Mouse (Mus musculus) ES-Bruce4 (cell line): ENCODE results near the gene Coasy. TPM values are rescaled to one million over a fixed set of nuclear protein-coding genes. Genes with fewer than 3 reads are reported as not detected.

Source experiments
- H3K27ac ChIP-seq: 2 replicates; pipeline ENCODE4 v1.5.1; 2012; ENCODE audit warnings: low read length, inconsistent platforms; ENCODE audit not compliant: insufficient read depth
- H3K27me3 ChIP-seq: 2 replicates; pipeline ENCODE4 v1.6.1; 2012; ENCODE audit warnings: mild to moderate bottlenecking, low read length, inconsistent platforms; ENCODE audit not compliant: control insufficient read depth, poor library complexity, insufficient read depth, severe bottlenecking
- H3K36me3 ChIP-seq: 2 replicates; pipeline ENCODE4 v1.6.1; 2012; ENCODE audit warnings: inconsistent platforms, mild to moderate bottlenecking, low read length, moderate library complexity; ENCODE audit not compliant: control insufficient read depth, poor library complexity, insufficient read depth, severe bottlenecking
- H3K4me1 ChIP-seq: one replicate; pipeline ENCODE4 v1.8.1; 2011; ENCODE audit warnings: low read length; ENCODE audit not compliant: control insufficient read depth, insufficient read depth
- H3K4me3 ChIP-seq: 2 replicates; pipeline ENCODE4 v1.5.1; 2011; ENCODE audit warnings: low read depth, mild to moderate bottlenecking, low read length
- H3K9ac ChIP-seq: 2 replicates; pipeline ENCODE4 v1.6.1; 2012; ENCODE audit warnings: low read depth, mild to moderate bottlenecking, inconsistent platforms; ENCODE audit not compliant: poor library complexity, severe bottlenecking
- H3K9me3 ChIP-seq: replicated peaks from 2 replicates; pipeline ENCODE4 v1.6.1; 2012; ENCODE audit warnings: mild to moderate bottlenecking, low read length, inconsistent platforms; ENCODE audit not compliant: control insufficient read depth, poor library complexity, insufficient read depth, severe bottlenecking
- CTCF ChIP-seq: IDR thresholded peaks from one replicate; pipeline ENCODE4 v1.8.1; 2011; ENCODE audit warnings: low read depth, low read length
- EP300 ChIP-seq: IDR thresholded peaks from 2 replicates; pipeline ENCODE4 v1.6.1; 2011; ENCODE audit warnings: low read depth, low read length; ENCODE audit not compliant: insufficient read depth
- POLR2A ChIP-seq: IDR thresholded peaks from one replicate; pipeline ENCODE4 v1.8.1; 2011; ENCODE audit warnings: low read length; ENCODE audit not compliant: insufficient read depth
- polyA plus RNA-seq: library from polyadenylated mRNA; stranded (reverse); fragments of >200 nt; gene quantifications from 2 replicates; pipeline ENCODE4 v1.2.4, GENCODE M21; 2011; ENCODE audit warnings: low read depth; ENCODE audit not compliant: missing spikeins, insufficient read depth, insufficient read length

Gene Coasy
- polyA plus RNA-seq, 1 experiment = 21.7 TPM

DNA sequence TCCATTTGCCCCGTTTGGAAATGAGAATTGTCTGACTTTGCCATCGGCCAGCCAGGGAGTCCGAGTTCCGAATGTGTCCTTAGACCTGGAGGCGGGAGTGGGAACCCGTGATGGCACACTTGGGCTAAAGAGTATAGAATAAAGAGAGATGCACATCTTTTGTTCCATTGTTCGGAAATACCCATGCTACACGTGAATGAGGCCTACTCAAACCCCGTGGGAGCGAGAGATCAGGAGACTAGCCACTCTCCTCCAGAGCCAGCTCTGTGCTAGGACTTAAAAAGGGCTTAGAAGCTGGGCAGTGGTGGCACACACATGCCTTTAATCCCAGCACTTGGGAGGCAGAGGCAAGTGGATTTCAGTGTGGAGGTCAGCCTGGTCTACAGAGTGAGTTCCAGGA, 22.9 kb upstream of the Coasy start:
- no peak for TF ChIP-seq POLR2A
- no peak for TF ChIP-seq EP300
- TF ChIP-seq CTCF = no peak
- Histone ChIP-seq H3K9ac (no peak overlapping the region), H3K4me1 (peaks cover 4% of the 10 kb centered on the region), H3K9me3 (no peaks in the 10 kb centered on the region), H3K36me3 (no peaks in the 10 kb centered on the region), H3K27ac (no peak overlapping the region), H3K27me3 (no peaks in the 10 kb centered on the region), H3K4me3 (no peak overlapping the region)

DNA sequence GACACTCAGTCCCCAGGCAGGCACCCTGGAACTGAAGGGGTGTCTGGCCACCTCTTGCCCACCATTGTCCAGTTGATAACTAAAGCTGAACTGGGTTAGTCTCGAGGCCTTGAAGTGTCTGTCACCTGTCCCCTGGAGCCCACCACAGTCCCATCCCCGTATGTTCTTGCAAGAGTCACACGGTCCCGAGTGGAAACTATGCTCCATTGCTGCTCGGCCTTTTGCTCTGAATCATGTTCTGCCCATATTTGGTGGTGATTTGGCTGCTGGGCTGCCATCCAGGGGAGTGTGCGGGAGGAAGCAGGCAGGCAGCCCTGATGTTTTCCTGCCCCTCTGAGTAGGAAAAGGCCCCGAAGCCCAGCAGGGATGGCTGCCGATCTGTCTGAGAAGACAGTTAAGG, 22.2 kb upstream of the Coasy start:
- H3K4me3 ChIP-seq = no peak overlapping the region
- no peak overlapping the region for H3K9ac ChIP-seq
- no peak overlapping the region for H3K27ac ChIP-seq
- H3K36me3 ChIP-seq = no peaks in the 10 kb centered on the region
- peaks cover 4% of the 10 kb centered on the region for H3K4me1 ChIP-seq
- H3K27me3 ChIP-seq = no peaks in the 10 kb centered on the region
- no peak for TF ChIP-seq CTCF
- no peak for TF ChIP-seq EP300
- no peak for TF ChIP-seq POLR2A
- H3K9me3 ChIP-seq = no peaks in the 10 kb centered on the region

DNA sequence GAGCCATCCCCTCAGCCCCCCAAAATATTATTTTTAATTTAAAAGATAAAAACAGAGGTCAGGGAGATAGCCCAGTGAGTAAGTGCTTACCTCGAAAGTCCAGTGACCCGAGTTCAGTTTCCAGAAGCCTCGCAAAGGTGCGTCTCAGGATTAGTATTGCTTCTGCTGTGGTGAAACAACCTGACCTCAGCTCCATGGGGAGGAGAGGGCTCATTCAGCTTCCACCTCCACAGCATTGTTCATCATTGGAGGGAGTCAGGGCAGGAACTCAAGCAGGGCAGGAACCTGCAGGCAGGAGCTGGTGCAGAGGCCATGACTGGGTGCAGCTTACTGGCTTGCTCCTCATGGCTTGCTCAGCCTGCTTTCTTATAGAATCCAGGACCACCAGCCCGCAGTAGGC, 21.3 kb upstream of the Coasy start:
- no peaks in the 10 kb centered on the region for H3K36me3 ChIP-seq
- H3K4me1 ChIP-seq = peaks cover 4% of the 10 kb centered on the region
- no peak overlapping the region for H3K9ac ChIP-seq
- TF ChIP-seq CTCF = no peak
- TF ChIP-seq POLR2A = no peak
- TF ChIP-seq EP300 = no peak
- no peak overlapping the region for H3K4me3 ChIP-seq
- no peaks in the 10 kb centered on the region for H3K9me3 ChIP-seq
- no peak overlapping the region for H3K27ac ChIP-seq
- no peaks in the 10 kb centered on the region for H3K27me3 ChIP-seq

DNA sequence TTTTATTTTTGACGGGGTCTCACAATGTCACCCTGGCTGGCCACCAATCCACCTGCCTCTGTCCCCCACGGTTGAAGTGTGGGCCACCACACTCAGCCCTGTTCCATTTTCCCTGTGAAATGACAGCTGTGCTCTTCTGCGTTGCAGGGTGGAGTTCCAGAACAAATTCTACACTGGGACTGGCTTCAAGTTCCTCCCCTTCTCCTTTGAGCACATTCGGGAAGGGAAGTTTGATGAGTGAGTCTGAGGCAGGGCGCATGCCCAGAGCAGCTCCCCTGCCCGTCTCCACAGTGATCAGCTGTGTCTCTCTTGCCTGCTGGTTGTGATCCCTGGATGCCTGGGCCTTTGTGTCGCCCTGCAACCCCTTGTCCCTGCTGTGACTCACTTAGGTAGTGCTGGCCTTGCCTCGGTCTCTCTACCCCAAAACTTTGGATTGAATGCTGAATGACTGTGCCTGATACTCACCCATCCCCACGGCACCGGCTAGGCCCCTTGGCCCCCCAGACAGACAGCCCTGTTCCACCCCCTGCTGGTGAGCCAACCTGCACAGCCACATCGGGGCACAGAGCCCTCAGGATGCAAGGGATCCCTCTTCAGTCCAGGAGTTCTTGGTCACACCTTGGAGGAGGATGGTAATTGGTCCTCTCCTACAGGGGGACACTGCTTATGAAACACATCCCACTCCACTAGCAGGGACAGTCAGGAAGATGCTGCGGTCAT, 20.0 kb upstream of the Coasy start:
- TF ChIP-seq EP300 = no peak
- no peak for TF ChIP-seq POLR2A
- Histone ChIP-seq H3K27me3 (no peaks in the 10 kb centered on the region), H3K9me3 (no peaks in the 10 kb centered on the region), H3K9ac (no peak overlapping the region), H3K27ac (no peak overlapping the region), H3K4me3 (no peak overlapping the region), H3K36me3 (no peaks in the 10 kb centered on the region), H3K4me1 (peaks cover 4% of the 10 kb centered on the region)

DNA sequence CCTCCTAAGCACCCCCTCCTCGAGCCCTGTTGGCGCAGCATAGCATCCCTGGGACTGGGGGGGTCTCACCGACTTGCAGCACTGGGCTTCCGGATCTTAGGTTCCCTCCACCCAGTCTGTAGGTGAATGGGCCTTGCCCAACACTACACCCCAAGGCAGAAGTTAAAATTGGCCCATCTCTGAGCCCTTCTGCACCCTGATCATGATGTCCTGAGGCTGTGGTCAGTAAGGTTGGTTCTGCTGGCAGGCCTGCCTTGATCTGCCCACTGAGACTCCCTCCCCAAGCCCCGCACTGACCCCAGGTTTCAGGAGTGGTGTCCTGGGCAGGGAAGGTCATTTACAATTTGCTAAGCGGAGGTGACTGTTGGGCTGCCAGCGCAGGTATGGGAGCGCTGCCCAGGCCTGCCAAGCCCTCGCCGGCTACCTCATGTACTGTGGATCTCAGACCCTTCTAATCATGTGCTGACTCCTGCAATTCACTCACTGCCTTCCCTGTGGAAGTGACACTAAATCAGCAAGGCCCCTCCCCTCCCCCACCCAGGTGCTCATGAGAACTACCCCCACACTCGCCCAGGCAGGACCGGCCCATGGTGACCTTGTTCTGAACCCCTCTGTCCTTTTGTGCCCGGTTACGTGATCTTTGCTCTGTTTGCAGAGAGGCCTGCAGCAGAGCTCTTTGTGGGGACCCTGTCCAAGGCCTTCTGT, 19.2 kb upstream of the Coasy start:
- no peaks in the 10 kb centered on the region for H3K9me3 ChIP-seq
- no peaks in the 10 kb centered on the region for H3K36me3 ChIP-seq
- H3K27ac ChIP-seq = peak overlapping the region; percentile 33; the same call in 1 of the 2 replicates
- no peaks in the 10 kb centered on the region for H3K27me3 ChIP-seq
- H3K9ac ChIP-seq = peak overlapping the region; percentile 41
- H3K4me3 ChIP-seq = no peak overlapping the region
- H3K4me1 ChIP-seq = peaks cover 4% of the 10 kb centered on the region
- TF ChIP-seq EP300 (no peak), CTCF (no peak), POLR2A (no peak)
